Mouse (Mus musculus) heart, embryonic 11.5 days (tissue): ENCODE results near the gene Adck1. TPM values are rescaled to one million over a fixed set of nuclear protein-coding genes. Genes with fewer than 3 reads are reported as not detected.
"Not testable (repeated sequence)": the region's sequence is repeated elsewhere in the genome, so short reads cannot be mapped to it uniquely, and the experiment has no call there.

Experiments used
- ATAC-seq: fragments of 200-750 bp; cut with Nextera tagmentation; replicated peaks from 2 replicates; pipeline ENCODE4 v1.8.0; 2017; ENCODE audit warnings: moderate library complexity; ENCODE audit not compliant: insufficient number of reproducible peaks, low FRiP score, low TSS enrichment
- H3K27ac ChIP-seq: fragments of 300-500 bp; sonication (generic); 2 replicates; pipeline ENCODE4 v1.5.1; 2014; ENCODE audit warnings: mild to moderate bottlenecking, low read depth, low read length
- H3K27me3 ChIP-seq: fragments of 300-500 bp; sonication (generic); 2 replicates; pipeline ENCODE4 v1.6.1; 2014; ENCODE audit warnings: mild to moderate bottlenecking, low read length, mixed read lengths; ENCODE audit not compliant: control insufficient read depth, insufficient read depth
- H3K36me3 ChIP-seq: fragments of 300-500 bp; sonication (generic); 2 replicates; pipeline ENCODE4 v1.6.1; 2014; ENCODE audit warnings: mild to moderate bottlenecking, low read length, moderate library complexity, mixed read lengths; ENCODE audit not compliant: control insufficient read depth, insufficient read depth
- H3K4me1 ChIP-seq: fragments of 300-500 bp; sonication (generic); 2 replicates; pipeline ENCODE4 v1.6.1; 2014; ENCODE audit warnings: low read length; ENCODE audit not compliant: control insufficient read depth, insufficient read depth
- H3K4me2 ChIP-seq: fragments of 300-500 bp; sonication (generic); 2 replicates; pipeline ENCODE4 v1.6.1; 2014; ENCODE audit warnings: mild to moderate bottlenecking, moderate library complexity
- H3K4me3 ChIP-seq: fragments of 300-500 bp; sonication (generic); 2 replicates; pipeline ENCODE4 v1.5.1; 2014; ENCODE audit warnings: low read depth, low read length
- H3K9ac ChIP-seq: fragments of 300-500 bp; sonication (generic); 2 replicates; pipeline ENCODE4 v1.6.1; 2014; ENCODE audit warnings: mild to moderate bottlenecking, low read depth, low read length, moderate library complexity
- H3K9me3 ChIP-seq: fragments of 300-500 bp; sonication (generic); replicated peaks from 2 replicates; pipeline ENCODE4 v1.6.1; 2016; ENCODE audit warnings: low read length; ENCODE audit not compliant: control insufficient read depth
- WGBS: fragments of 180-500 bp; shearing (Covaris S2); extraction: QIAGEN DNeasy Blood & Tissue Kit; methylation state at CpG from one replicate; pipeline ENCODE4 v1.1.7; 2014; ENCODE audit not compliant: insufficient replicate concordance; 5-methylcytosine and 5-hydroxymethylcytosine counted together
- polyA plus RNA-seq: library from polyadenylated mRNA; unstranded; fragments of >200 nt; fragmentation: Nextera tagmentation; extraction: Ambion mirVana; gene quantifications from 2 replicates; pipeline ENCODE4 v1.2.1, GENCODE M21; 2014

The Adck1 gene
- polyA plus RNA-seq, 1 experiment from 2014 or later = 9.6 TPM

DNA sequence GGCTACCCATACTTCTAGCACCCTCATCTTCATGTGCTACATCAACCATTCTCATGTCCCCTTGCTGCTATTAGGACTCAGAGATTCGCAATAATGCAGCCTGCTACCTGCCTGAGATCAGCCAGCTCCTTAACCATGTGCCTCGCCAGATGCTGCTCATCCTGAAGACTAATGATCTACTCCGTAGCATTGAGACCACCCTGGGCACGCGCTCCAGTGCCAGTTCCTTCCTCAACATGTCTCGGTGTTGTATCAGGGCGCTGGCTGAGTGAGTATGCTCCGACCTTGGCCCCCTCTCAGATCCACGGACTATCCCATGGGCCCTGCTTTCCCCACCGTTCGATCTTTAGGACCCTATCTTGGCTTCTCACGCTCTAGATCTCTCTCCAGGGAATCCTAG is 98.6 kb downstream of the Adck1 start:
- Histone ChIP-seq H3K4me1 (peaks cover 5% of the 10 kb centered on the region; the same call in 1 of the 2 replicates), H3K36me3 (no peaks in the 10 kb centered on the region), H3K27ac (no peak overlapping the region), H3K4me2 (no peak overlapping the region), H3K27me3 (no peaks in the 10 kb centered on the region), H3K9ac (no peak overlapping the region), H3K9me3 (no peaks in the 10 kb centered on the region), H3K4me3 (no peak overlapping the region)
- WGBS = 87% methylated on average over 12 of the region's 12 CpGs
- no peak for ATAC-seq

DNA sequence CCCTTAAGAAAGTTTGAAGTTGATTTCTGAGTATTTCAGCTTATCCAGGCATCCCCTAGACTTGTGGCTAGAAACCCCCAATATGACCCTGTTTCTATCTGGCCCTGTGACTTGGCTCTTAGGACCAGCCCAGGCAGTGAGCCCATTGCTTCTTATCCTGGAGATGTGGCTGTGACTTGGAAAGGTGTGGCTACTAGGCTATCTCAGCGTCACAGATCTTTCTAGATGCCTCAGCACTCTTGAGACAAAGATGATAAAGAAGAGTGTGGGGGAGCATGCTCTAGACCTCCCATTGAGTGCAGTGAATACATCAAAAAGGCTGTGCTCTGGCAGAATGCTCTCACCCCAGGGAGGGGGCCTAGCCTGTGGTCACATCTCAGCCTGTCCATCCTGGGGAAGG is 99.1 kb downstream of the Adck1 start:
- Histone ChIP-seq H3K9ac (no peak overlapping the region), H3K4me1 (peaks cover 5% of the 10 kb centered on the region; the same call in 1 of the 2 replicates), H3K9me3 (no peaks in the 10 kb centered on the region), H3K36me3 (no peaks in the 10 kb centered on the region), H3K27ac (no peak overlapping the region), H3K4me3 (no peak overlapping the region), H3K27me3 (no peaks in the 10 kb centered on the region), H3K4me2 (no peak overlapping the region)
- 50% methylated on average over 1 of the region's 1 CpGs for WGBS
- no peak for ATAC-seq

DNA sequence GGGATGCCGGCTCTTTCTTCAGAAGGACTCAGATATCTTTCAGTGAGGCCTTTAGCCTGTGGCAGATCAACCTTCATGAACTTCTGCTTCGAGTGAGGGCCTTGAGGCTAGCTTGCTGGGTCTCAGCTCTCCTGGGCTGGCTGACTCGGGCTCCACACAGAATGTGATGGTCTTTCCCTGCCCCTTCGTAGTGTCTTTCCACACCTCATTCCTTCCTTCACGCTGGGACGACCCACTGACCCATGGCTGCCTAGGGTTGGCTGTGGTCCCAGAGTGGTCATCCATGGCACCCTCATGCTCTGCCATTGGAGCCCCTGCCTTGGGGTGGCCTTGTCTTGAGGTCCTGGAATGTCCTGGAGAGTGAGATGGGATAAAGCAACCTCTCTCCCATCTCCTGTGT is 100.7 kb downstream of the Adck1 start:
- no peak overlapping the region for H3K27ac ChIP-seq
- 87% methylated on average over 6 of the region's 6 CpGs for WGBS
- no peaks in the 10 kb centered on the region for H3K9me3 ChIP-seq
- no peak for ATAC-seq
- no peak overlapping the region for H3K4me3 ChIP-seq
- H3K4me1 ChIP-seq = no peaks in the 10 kb centered on the region
- no peak overlapping the region for H3K9ac ChIP-seq
- H3K27me3 ChIP-seq = no peaks in the 10 kb centered on the region
- no peaks in the 10 kb centered on the region for H3K36me3 ChIP-seq
- no peak overlapping the region for H3K4me2 ChIP-seq

DNA sequence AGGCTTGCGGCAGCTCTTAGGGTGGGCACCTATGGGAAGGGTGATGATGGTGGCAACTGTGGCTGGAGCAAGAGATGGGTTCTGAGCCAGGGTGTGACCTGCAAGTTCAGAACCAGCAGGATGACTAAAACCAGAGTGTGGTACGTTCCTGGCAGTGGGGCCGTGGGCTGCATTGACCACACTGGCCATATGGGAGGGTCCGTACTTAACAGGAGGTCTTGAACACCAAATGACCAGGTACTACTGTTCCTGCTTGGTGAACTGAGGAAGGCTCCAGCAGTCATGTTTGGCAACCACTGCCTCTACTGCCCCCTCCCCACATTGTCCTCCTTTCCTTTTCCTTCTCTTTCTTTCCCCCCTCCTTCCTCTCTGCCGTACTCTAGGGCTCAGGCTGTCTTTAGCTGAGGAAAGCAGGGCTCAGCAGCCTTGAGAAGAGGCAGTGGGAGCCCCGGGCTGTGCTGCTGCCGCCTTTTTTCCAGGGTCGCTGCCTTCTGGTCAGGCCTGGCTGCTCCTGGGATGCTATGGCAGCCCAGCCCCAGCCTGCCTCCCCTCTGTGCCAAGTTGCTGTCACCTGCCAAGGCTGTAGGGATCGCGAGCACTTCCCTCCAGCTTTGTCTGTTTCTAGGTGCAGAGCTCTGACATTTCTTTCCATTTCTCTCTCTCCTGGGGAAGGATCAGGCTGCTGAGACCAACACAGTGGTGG is 103.4 kb downstream of the Adck1 start:
- no peak overlapping the region for H3K9ac ChIP-seq
- WGBS = 80% methylated on average over 10 of the region's 10 CpGs
- no peaks in the 10 kb centered on the region for H3K36me3 ChIP-seq
- H3K27me3 ChIP-seq = no peaks in the 10 kb centered on the region
- no peak for ATAC-seq
- H3K4me2 ChIP-seq = no peak overlapping the region
- no peak overlapping the region for H3K27ac ChIP-seq
- no peaks in the 10 kb centered on the region for H3K9me3 ChIP-seq
- no peaks in the 10 kb centered on the region for H3K4me1 ChIP-seq
- no peak overlapping the region for H3K4me3 ChIP-seq

DNA sequence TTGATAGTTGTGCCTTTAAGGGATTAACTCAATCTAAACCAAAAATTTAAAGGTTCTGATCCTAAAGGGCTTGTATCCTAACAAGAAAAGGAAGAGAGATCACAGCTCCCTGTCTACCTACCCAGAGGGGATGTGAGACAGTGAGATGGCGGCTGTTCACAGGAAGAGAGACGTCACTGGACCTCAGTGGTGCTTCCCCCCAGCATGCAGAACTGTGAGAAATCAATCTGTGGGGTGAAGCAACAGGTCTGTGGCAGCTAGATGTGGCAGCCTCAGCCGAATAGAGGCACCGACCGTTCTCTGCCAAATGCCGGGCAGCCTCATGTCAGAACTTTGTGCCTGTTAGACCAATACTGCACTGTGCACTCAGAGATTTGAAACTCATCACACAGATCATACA is 106.4 kb downstream of the Adck1 start:
- no peak overlapping the region for H3K4me2 ChIP-seq
- ATAC-seq = no peak
- no peaks in the 10 kb centered on the region for H3K4me1 ChIP-seq
- no peaks in the 10 kb centered on the region for H3K9me3 ChIP-seq
- 80% methylated on average over 6 of the region's 6 CpGs for WGBS
- no peak overlapping the region for H3K4me3 ChIP-seq
- H3K9ac ChIP-seq = no peak overlapping the region
- no peak overlapping the region for H3K27ac ChIP-seq
- H3K36me3 ChIP-seq = no peaks in the 10 kb centered on the region
- no peaks in the 10 kb centered on the region for H3K27me3 ChIP-seq

DNA sequence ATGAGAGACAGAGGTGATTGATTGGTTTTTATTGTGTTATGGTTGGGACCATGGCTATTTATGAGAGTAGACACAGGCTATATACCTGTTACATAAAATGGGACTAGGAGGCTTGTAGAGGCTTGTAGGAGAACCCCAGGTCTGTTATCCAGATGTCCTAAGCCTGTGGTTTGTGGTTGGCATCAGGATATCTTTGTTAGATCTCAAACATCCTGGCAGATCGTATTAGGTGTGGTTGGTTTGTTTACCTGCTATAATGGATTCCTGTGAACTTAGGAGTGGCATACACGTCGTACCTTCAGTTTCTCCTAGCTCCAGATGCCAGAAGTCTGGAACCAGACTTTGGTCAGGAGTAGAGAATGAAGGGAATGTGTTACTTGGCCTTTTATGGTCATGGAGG is 106.9 kb downstream of the Adck1 start:
- no peaks in the 10 kb centered on the region for H3K36me3 ChIP-seq
- H3K4me2 ChIP-seq = no peak overlapping the region
- H3K4me1 ChIP-seq = no peaks in the 10 kb centered on the region
- H3K9me3 ChIP-seq = no peaks in the 10 kb centered on the region
- no peak overlapping the region for H3K9ac ChIP-seq
- H3K27ac ChIP-seq = no peak overlapping the region
- no peaks in the 10 kb centered on the region for H3K27me3 ChIP-seq
- WGBS = 56% methylated on average over 3 of the region's 3 CpGs
- H3K4me3 ChIP-seq = no peak overlapping the region
- no peak for ATAC-seq

DNA sequence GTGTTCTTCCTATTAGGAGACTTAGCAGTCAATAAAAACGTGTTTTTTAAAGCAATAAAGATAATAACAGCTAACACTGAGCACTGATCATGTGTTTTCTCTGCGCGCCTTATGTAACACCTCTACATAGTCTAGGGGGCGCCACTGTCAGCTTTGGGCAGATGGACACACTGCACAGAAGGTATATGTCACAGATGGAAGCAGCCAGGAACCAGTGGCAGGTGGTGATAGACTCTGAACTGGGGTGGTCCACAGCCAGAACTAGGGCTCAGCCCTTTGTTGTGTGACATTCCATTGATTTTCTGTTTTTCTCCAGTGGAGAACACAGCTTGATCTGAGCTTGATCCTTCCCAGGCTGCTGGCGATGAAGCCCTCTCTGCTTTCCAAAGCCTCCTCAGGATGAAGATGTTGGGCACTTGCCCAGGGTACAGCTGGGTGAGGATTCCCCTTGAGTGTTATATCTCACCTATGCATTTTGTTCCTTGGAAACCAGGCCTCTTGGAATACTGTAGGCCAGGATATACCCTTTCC is 107.6 kb downstream of the Adck1 start:
- Histone ChIP-seq H3K4me2 (no peak overlapping the region), H3K9ac (no peak overlapping the region), H3K9me3 (no peaks in the 10 kb centered on the region), H3K4me3 (no peak overlapping the region), H3K4me1 (no peaks in the 10 kb centered on the region), H3K27me3 (no peaks in the 10 kb centered on the region), H3K36me3 (no peaks in the 10 kb centered on the region), H3K27ac (no peak overlapping the region)
- WGBS = 68% methylated on average over 5 of the region's 5 CpGs
- ATAC-seq = no peak

DNA sequence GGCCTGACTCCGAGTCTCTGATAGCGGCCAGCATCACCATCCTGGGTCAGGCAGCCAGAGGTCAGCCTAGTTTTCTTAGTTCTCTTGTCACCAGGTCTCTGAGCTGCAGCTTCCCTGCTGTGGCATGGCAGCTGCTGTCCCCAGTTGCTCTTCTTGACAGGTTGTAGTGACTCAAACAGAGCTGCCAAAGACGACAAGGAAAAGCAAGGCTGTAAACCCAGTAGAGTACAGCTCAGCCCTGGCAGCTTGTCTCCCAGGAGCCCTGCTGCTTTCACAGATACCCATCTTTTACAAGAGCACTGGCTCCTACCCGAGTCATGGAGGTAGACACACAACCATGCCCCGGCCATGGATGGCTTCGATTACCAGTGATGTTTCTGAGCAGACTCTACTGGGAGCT is 108.3 kb downstream of the Adck1 start:
- Histone ChIP-seq H3K27ac (no peak overlapping the region), H3K4me3 (no peak overlapping the region), H3K36me3 (no peaks in the 10 kb centered on the region), H3K9me3 (no peaks in the 10 kb centered on the region), H3K9ac (no peak overlapping the region), H3K27me3 (no peaks in the 10 kb centered on the region), H3K4me1 (no peaks in the 10 kb centered on the region), H3K4me2 (no peak overlapping the region)
- no peak for ATAC-seq
- 53% methylated on average over 6 of the region's 6 CpGs for WGBS

DNA sequence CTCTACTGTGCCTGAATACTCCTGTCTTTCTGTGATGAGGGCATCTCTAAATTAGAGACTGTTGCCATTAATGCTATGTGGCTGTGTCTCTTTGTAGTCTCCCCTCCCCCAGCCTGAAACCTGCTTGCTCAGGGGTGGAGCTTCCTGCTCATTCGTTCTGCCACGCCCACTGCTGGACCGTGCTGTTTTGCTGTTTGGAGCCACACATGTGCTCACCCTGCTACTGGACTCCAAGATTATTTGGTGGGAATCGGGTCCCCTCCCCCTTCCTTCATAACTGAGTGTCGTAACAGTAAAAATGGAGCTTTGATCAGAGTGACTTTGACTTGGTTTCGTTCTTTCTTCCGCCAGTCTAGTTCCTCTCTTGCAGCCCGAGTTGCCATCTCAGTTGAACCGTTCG is 111.5 kb downstream of the Adck1 start:
- 59% methylated on average over 10 of the region's 10 CpGs for WGBS
- not testable (repeated sequence) for H3K9me3 ChIP-seq, ATAC-seq, H3K36me3 ChIP-seq, H3K27me3 ChIP-seq, H3K4me3 ChIP-seq, H3K4me1 ChIP-seq, H3K4me2 ChIP-seq, H3K9ac ChIP-seq, H3K27ac ChIP-seq
